Mouse (Mus musculus) mammary gland, adult 2 months (tissue): ENCODE data around the gene Fate1. TPM values are rescaled to one million over a fixed set of nuclear protein-coding genes. Genes with fewer than 3 reads are reported as not detected.

Experiments
- polyA plus RNA-seq: library from polyadenylated mRNA; depleted of rRNA; stranded (reverse); fragments of >200 nt; gene quantifications from 2 replicates; pipeline ENCODE4 v1.2.3, GENCODE M21; 2012; ENCODE audit warnings: low replicate concordance; rRNA removed

Fate1 gene
- polyA plus RNA-seq, result 0.13 TPM in 1 of 2 replicates, not detected in the other

GRCm38 (mm10) chrX:71972686-71973085, at the start of gene Fate1:
Fate1 (plus strand) TSS chrX:71972986.

DNA sequence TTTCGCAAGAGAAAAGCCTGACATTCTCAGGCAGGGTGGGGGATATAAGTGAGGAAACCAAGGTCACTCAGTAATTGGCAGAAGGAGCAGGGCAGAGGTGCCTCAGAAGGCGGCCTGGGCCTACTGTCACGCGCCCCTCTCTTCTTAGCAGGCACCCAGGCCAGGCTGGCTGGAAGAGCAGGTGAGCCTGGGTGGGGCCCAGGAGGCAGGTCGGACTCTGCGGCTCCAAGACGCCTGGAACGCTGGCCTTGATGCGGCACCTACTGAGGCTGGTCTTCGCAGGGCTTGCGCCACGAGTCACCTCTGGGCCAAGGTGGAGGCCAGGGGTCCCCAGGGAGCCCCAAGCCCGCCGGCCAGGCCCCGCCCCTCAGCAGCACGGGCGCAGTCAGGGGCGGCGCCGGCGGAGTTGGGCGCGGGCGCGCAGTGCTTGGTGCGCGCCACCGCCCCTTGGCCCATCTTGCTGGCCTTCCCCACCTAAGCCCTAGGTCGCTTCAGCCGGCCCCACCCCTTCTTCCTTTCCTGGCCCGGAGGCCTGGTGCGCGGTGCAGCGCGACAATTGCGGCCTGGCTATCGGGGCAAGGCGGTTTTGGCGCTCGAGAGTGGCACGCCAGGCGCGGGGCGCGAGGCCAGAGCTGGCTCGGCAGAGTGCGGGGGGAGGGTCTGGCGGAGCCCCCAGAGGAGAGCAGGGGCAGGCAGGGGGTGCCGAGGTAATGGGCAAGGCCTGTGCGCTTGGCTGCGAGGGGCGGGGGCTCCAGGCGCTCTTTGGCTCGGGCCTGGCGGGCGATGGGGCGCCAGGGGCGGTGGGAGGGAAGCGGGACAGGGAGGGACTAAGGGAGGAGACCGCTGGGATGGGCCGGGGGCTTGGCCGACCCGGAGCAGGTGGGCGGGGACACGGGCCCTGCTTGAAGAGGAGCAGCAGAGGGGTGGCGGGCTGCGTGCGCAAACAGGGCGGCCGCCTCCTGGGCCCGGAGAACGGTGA, 10.4 kb upstream of the Fate1 start, which contains the start of gene Prrg3:
Gene Prrg3, plus strand, starts transcription at position 552 of the 979 bp plus-strand sequence.

DNA sequence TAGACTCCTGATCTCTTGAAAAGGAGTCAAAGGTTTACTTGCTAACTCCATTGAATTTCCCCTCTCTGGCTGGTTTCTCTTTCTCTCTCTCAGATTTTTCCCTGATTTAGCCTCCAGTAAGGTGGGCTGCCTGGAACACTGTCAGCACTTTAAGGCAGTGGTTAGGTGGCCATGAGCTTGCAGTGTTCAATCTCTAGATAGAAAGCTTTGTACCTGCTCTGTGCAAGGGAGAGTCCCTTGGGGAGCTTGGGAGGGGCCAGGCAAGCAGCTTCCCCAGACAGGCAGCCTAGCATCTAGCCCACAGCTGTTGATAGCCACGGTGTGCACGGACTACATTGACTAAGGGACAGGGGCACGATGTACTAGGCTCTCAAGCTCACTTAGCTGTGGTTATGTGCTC, 18.8 kb downstream of the Fate1 start, which contains the start of gene Cnga2:
Gene Cnga2, plus strand, starts transcription at position 301 of the 400 bp plus-strand sequence.

Other genes with a start within 250 kb of the Fate1 start
- gene Vma21, start 157.1 kb upstream of the Fate1 start, polyA plus RNA-seq, result 2.0 and 4.3 TPM in 2 replicates
- gene Gm1141, start 52.0 kb upstream of the Fate1 start, polyA plus RNA-seq, result 0.27 and 0.36 TPM in 2 replicates
- gene Prrg3, start 10.4 kb upstream of the Fate1 start, polyA plus RNA-seq, result 2.8 and 7.0 TPM in 2 replicates
- 0.16 and 0.19 TPM in 2 replicates for gene Cnga2, start 18.9 kb downstream of the Fate1 start, polyA plus RNA-seq
- not detected in 2 replicates for gene Magea4, start 249.0 kb downstream of the Fate1 start, polyA plus RNA-seq